Mouse (Mus musculus) CH12.LX (cell line): ENCODE measurements around the gene Ugcg. TPM values are rescaled to one million over a fixed set of nuclear protein-coding genes. Genes with fewer than 3 reads are reported as not detected.

Experiments
- DNase-seq: peaks from one replicate; pipeline ENCODE4 v3.0.0-alpha.2; 2013; ENCODE audit errors: extremely low read depth
- H3K27ac ChIP-seq: 2 replicates; pipeline ENCODE4 v1.5.1; 2012; ENCODE audit warnings: low read depth, mild to moderate bottlenecking, control low read depth, moderate library complexity; ENCODE audit not compliant: insufficient read depth
- H3K27me3 ChIP-seq: replicated peaks from 2 replicates; pipeline ENCODE3; 2012; ENCODE audit warnings: inconsistent platforms
- H3K36me3 ChIP-seq, 2 experiments: replicated peaks in 1 of 2; 2 replicates each; pipeline versions ENCODE3 to v1.6.1; 2012; ENCODE audit warnings: inconsistent platforms in 1 of 2, low read length in 1 of 2, mild to moderate bottlenecking in 1 of 2, mixed read lengths in 1 of 2, moderate library complexity in 1 of 2; ENCODE audit not compliant: control insufficient read depth in 1 of 2, insufficient read depth in 1 of 2
- H3K4me1 ChIP-seq, 2 experiments: 2 replicates each; pipeline ENCODE4 v1.6.1; 2012; ENCODE audit warnings: inconsistent platforms in 1 of 2, moderate library complexity in 1 of 2; ENCODE audit not compliant: insufficient read depth in 2 of 2, control insufficient read depth in 1 of 2
- H3K4me2 ChIP-seq: 2 replicates; pipeline ENCODE4 v1.6.1; 2012; ENCODE audit warnings: low read depth, mild to moderate bottlenecking, control low read depth; ENCODE audit not compliant: poor library complexity, insufficient read depth, severe bottlenecking
- H3K4me3 ChIP-seq, 3 experiments: fragments of 150-350 bp in 1 of 3; sonication (generic) in 1 of 3; replicated peaks in 1 of 3; 2 replicates each; pipeline versions ENCODE3 to v1.5.1; 2011 to 2012; ENCODE audit warnings: low read depth in 2 of 3, low read length in 2 of 3, mild to moderate bottlenecking in 2 of 3, moderate library complexity in 2 of 3, control low read depth in 1 of 3, improper control_type of control experiment in 1 of 3, inconsistent platforms in 1 of 3, mixed read lengths in 1 of 3; ENCODE audit not compliant: poor library complexity in 1 of 3
- H3K79me2 ChIP-seq: replicated peaks from 2 replicates; pipeline ENCODE4 v1.6.1; 2012; ENCODE audit warnings: mild to moderate bottlenecking, moderate library complexity; ENCODE audit not compliant: control insufficient read depth, poor library complexity, insufficient read depth, severe bottlenecking; ENCODE audit errors: extremely low read depth
- H3K9ac ChIP-seq: 2 replicates; pipeline ENCODE4 v1.6.1; 2012; ENCODE audit warnings: low read depth, mild to moderate bottlenecking, control low read depth, moderate library complexity; ENCODE audit not compliant: insufficient read depth
- H3K9me3 ChIP-seq: replicated peaks from 2 replicates; pipeline ENCODE3; 2012; ENCODE audit warnings: low read length, inconsistent platforms, mixed read lengths
- CTCF ChIP-seq, 2 experiments: IDR thresholded peaks in 1 of 2; conservative IDR thresholded peaks in 1 of 2; 2 replicates each; pipeline ENCODE4 v1.5.1; 2011 to 2012; ENCODE audit warnings: low read depth in 2 of 2, low read length in 2 of 2, improper control_type of control experiment in 1 of 2, inconsistent platforms in 1 of 2, mild to moderate bottlenecking in 1 of 2, moderate library complexity in 1 of 2
- ELF1 ChIP-seq: IDR thresholded peaks from 2 replicates; pipeline ENCODE4 v1.6.1; 2014; ENCODE audit warnings: low read depth, mild to moderate bottlenecking, inconsistent platforms, low read length, improper control_type of control experiment
- EP300 ChIP-seq: IDR thresholded peaks from 2 replicates; pipeline ENCODE4 v1.6.1; 2011; ENCODE audit warnings: low read length, improper control_type of control experiment
- ETS1 ChIP-seq: conservative IDR thresholded peaks from 2 replicates; pipeline ENCODE4 v1.6.1; 2012; ENCODE audit warnings: low read depth, mild to moderate bottlenecking, inconsistent platforms, low read length, improper control_type of control experiment, moderate library complexity
- GABPA ChIP-seq: IDR thresholded peaks from 2 replicates; pipeline ENCODE4 v1.6.1; 2012; ENCODE audit warnings: low read depth, low read length, improper control_type of control experiment, inconsistent platforms; ENCODE audit not compliant: insufficient replicate concordance
- HCFC1 ChIP-seq: IDR thresholded peaks from 2 replicates; pipeline ENCODE4 v1.6.1; 2012; ENCODE audit warnings: low read depth, mild to moderate bottlenecking, inconsistent platforms, low read length, improper control_type of control experiment
- IRF4 ChIP-seq: IDR thresholded peaks from 2 replicates; pipeline ENCODE4 v1.6.1; 2014; ENCODE audit warnings: low read depth, mild to moderate bottlenecking, inconsistent platforms, low read length, improper control_type of control experiment
- JUND ChIP-seq: conservative IDR thresholded peaks from 2 replicates; pipeline ENCODE4 v1.6.1; 2011; ENCODE audit warnings: low read depth, low read length, improper control_type of control experiment
- KAT2A ChIP-seq: IDR thresholded peaks from 2 replicates; pipeline ENCODE4 v1.6.1; 2012; ENCODE audit warnings: low read length, improper control_type of control experiment, inconsistent platforms; ENCODE audit not compliant: insufficient replicate concordance
- MEF2A ChIP-seq: IDR thresholded peaks from 2 replicates; pipeline ENCODE4 v1.6.1; 2014; ENCODE audit warnings: low read depth, mild to moderate bottlenecking, inconsistent platforms, low read length, improper control_type of control experiment, borderline replicate concordance
- MXI1 ChIP-seq: IDR thresholded peaks from 2 replicates; pipeline ENCODE4 v1.6.1; 2011; ENCODE audit warnings: mild to moderate bottlenecking, low read depth, low read length, improper control_type of control experiment
- MYC ChIP-seq: IDR thresholded peaks from 2 replicates; pipeline ENCODE4 v1.6.1; 2011; ENCODE audit warnings: low read depth, mild to moderate bottlenecking, improper control_type of control experiment, low read length
- NRF1 ChIP-seq: IDR thresholded peaks from 2 replicates; pipeline ENCODE4 v1.6.1; 2014; ENCODE audit warnings: low read depth, mild to moderate bottlenecking, inconsistent platforms, low read length, improper control_type of control experiment, moderate library complexity
- POLR2AphosphoS2 ChIP-seq: IDR thresholded peaks from 2 replicates; pipeline ENCODE4 v1.6.1; 2011; ENCODE audit warnings: low read depth, low read length, improper control_type of control experiment
- RAD21 ChIP-seq: IDR thresholded peaks from 2 replicates; pipeline ENCODE4 v1.6.1; 2011; ENCODE audit warnings: low read depth, mild to moderate bottlenecking, low read length, improper control_type of control experiment, moderate library complexity
- SIN3A ChIP-seq: IDR thresholded peaks from 2 replicates; pipeline ENCODE4 v1.6.1; 2012; ENCODE audit warnings: low read length, improper control_type of control experiment, inconsistent platforms
- TCF12 ChIP-seq: IDR thresholded peaks from 2 replicates; pipeline ENCODE4 v1.6.1; 2014; ENCODE audit warnings: low read depth, mild to moderate bottlenecking, inconsistent platforms, low read length, improper control_type of control experiment
- UBTF ChIP-seq: IDR thresholded peaks from 2 replicates; pipeline ENCODE4 v1.6.1; 2012; ENCODE audit warnings: low read depth, mild to moderate bottlenecking, inconsistent platforms, low read length, improper control_type of control experiment, moderate library complexity
- USF2 ChIP-seq: conservative IDR thresholded peaks from 2 replicates; pipeline ENCODE4 v1.6.1; 2011; ENCODE audit warnings: low read depth, low read length, improper control_type of control experiment
- ZKSCAN1 ChIP-seq: IDR thresholded peaks from 2 replicates; pipeline ENCODE4 v1.6.1; 2012; ENCODE audit warnings: low read depth, inconsistent platforms, low read length, improper control_type of control experiment, borderline replicate concordance
- ZMIZ1 ChIP-seq: IDR thresholded peaks from 2 replicates; pipeline ENCODE4 v1.6.1; 2012; ENCODE audit warnings: low read depth, mild to moderate bottlenecking, inconsistent platforms, low read length, improper control_type of control experiment
- dilution Hi-C: fragments of 300-500 bp; cut with MboI; formaldehyde crosslinking; loops from 2 replicates; pipeline ENCODE4 v1.14.3; 2020; ENCODE audit warnings: low sequenced_read_pairs; ENCODE audit not compliant: extremely low pct_unique_long_range_greater_than_20kb, extremely low pct_ligation_motif_present
- in situ Hi-C: fragments of 300-500 bp; cut with MboI; formaldehyde crosslinking; loops from 3 replicates; pipeline ENCODE4 v1.14.3; 2019; ENCODE audit warnings: low sequenced_read_pairs, low pct_ligation_motif_present, low pct_unique_long_range_greater_than_20kb, mixed read lengths
- polyA plus RNA-seq: library from polyadenylated mRNA; unstranded; fragments of >175 nt; gene quantifications from 2 replicates; pipeline ENCODE4 v1.2.1, GENCODE M21; 2012; ENCODE audit warnings: low read depth; ENCODE audit not compliant: insufficient read length
- total RNA-seq, 2 experiments: library from RNA; depleted of rRNA; stranded (reverse); fragments of 300-350 nt in 1 of 2; fragments of >200 nt in 1 of 2; gene quantifications; 2 replicates each; pipeline ENCODE4 v1.2.3; 2012 to 2014

Gene Ugcg
- total and polyA plus RNA-seq, 3 experiments = 25.8 to 69.5 (median 28.7) TPM

GRCm38 (mm10) chr4:59160959-59161670 lies 27.9 kb upstream of the Ugcg start:
- H3K9ac ChIP-seq = no peak overlapping the region
- peaks cover 0 to 5% of the 10 kb centered on the region in 2 experiments; a peak in 1 of 4 replicates for H3K4me1 ChIP-seq
- dilution Hi-C loops = no loop called here

DNA sequence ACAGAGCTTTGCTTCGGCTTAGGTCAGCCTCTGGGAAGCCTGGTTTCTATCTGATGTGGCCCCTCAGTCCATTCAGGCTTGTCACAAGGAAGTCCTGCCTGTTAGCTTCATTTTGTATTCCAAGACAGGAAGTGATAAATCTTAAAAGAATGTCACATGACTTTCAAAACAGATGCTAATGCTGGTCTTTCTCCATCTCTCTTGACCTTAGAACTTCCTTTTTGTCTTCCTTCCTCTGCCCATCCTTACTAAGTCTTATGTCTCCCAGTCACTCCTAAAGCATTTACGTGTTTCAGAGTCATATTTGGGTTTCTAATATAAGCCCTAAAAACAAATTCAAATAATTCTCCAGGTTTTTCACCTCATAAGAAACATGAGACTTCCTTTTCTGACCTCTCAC lies 25.0 kb upstream of the Ugcg start:
- no peak for DNase-seq
- H3K4me1 ChIP-seq = peaks cover 0 to 5% of the 10 kb centered on the region in 2 experiments; a peak in 1 of 4 replicates
- H3K79me2 ChIP-seq = no peaks in the 10 kb centered on the region
- H3K27me3 ChIP-seq = no peaks in the 10 kb centered on the region
- dilution Hi-C loops (no loop called here), in situ Hi-C loops (no loop called here)
- H3K4me2 ChIP-seq = no peak overlapping the region
- H3K9me3 ChIP-seq = no peaks in the 10 kb centered on the region
- TF ChIP-seq JUND = no peak
- no peak for TF ChIP-seq IRF4
- TF ChIP-seq HCFC1 = no peak
- TF ChIP-seq CTCF (conservative IDR thresholded peaks at IDR 0.05 in 1 of 2, IDR thresholded peaks at IDR 0.05 in 1 of 2; ENCODE audit: low read depth in 2 of 2, low read length in 2 of 2) = no peak
- H3K9ac ChIP-seq = no peak overlapping the region
- H3K4me3 ChIP-seq = no peak overlapping the region
- no peaks in the 10 kb centered on the region for H3K36me3 ChIP-seq
- H3K27ac ChIP-seq = no peak overlapping the region

More at GRCm38 (mm10) chr4:59160959-59161670, 27.9 kb upstream of the Ugcg start:
- H3K36me3 ChIP-seq = no peaks in the 10 kb centered on the region
- no peaks in the 10 kb centered on the region for H3K9me3 ChIP-seq
- H3K4me3 ChIP-seq = no peak overlapping the region
- in situ Hi-C loops = no loop called here
- no peaks in the 10 kb centered on the region for H3K27me3 ChIP-seq
- no peak for DNase-seq
- H3K79me2 ChIP-seq = no peaks in the 10 kb centered on the region
- H3K27ac ChIP-seq = no peak overlapping the region
- no peak overlapping the region for H3K4me2 ChIP-seq
- no peak for TF ChIP-seq NRF1
- TF ChIP-seq ETS1 = no peak
- TF ChIP-seq MXI1 = no peak
- TF ChIP-seq KAT2A = no peak
- no peak for TF ChIP-seq USF2
- TF ChIP-seq ZMIZ1 = no peak
- no peak for TF ChIP-seq HCFC1
- no peak for TF ChIP-seq UBTF
- TF ChIP-seq GABPA = no peak
- TF ChIP-seq CTCF (conservative IDR thresholded peaks at IDR 0.05 in 1 of 2, IDR thresholded peaks at IDR 0.05 in 1 of 2; ENCODE audit: low read depth in 2 of 2, low read length in 2 of 2) = no peak
- no peak for TF ChIP-seq MYC
- TF ChIP-seq SIN3A = no peak
- no peak for TF ChIP-seq ZKSCAN1
- no peak for TF ChIP-seq ELF1
- TF ChIP-seq TCF12 = no peak
- TF ChIP-seq RAD21 = no peak
- TF ChIP-seq MEF2A = no peak
- no peak for TF ChIP-seq POLR2AphosphoS2
- no peak for TF ChIP-seq EP300
- TF ChIP-seq, all 38 proteins: peak for 0
